Mouse (Mus musculus) heart, adult 2 months (tissue): ENCODE measurements around the gene Cdc42ep4.

Source experiments
- CTCF ChIP-seq: fragments of 200-600 bp; IDR thresholded peaks from 2 replicates; pipeline ENCODE4 v1.8.1; 2022; ENCODE audit warnings: antibody characterized with exemption, mild to moderate bottlenecking, moderate library complexity
- EP300 ChIP-seq: fragments of 200-500 bp; IDR thresholded peaks from 2 replicates; pipeline ENCODE4 v1.6.1; 2011; ENCODE audit warnings: low read depth, low read length, control low read depth; ENCODE audit not compliant: insufficient read depth
- POLR2A ChIP-seq: fragments of 200-500 bp; IDR thresholded peaks from 2 replicates; pipeline ENCODE4 v1.6.1; 2011; ENCODE audit warnings: mild to moderate bottlenecking, low read depth, low read length, control low read depth; ENCODE audit not compliant: insufficient read depth

DNA sequence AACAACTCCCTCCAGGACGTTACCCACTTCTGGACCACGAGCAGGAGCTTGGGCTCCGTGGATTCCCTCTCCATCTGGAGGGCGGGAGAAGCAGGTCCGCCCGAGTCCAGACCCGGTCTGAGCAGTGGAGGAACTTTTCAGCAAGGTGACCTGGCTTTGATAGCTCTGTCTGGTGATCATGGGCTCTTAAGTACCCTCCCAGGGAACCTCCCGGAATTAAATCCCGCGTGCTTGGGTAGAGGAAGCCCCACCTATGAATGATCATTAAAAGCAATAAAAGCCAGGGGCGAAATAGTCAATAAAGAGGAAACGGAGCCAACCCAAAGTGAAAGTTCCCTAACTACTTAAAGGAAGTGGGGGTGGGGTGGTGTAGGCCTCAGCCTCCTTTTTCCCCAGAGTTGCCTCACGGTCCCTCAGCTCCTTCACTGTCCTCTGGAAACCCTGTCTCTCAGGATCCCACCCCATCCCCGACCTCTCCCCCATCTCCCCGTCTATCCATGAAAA, 529 bp upstream of the Cdc42ep4 start:
- TF ChIP-seq CTCF (no peak), EP300 (no peak), POLR2A (no peak)
